Mouse (Mus musculus) stomach, embryonic 15.5 days (tissue): ENCODE measurements at regions not wholly inside any gene's neighbourhood (a gene's known extent, or its start where the extent isn't known, plus 50 kb on each side); places are given as distances from the start of the nearest gene placed in this dataset.

Source experiments
- ATAC-seq: fragments of 200-750 bp; cut with Nextera tagmentation; 2 replicates; pipeline ENCODE4 v1.8.0; 2017; ENCODE audit warnings: low read depth, moderate number of reproducible peaks, moderate TSS enrichment; ENCODE audit not compliant: insufficient read depth, low FRiP score
- H3K27ac ChIP-seq: fragments of 300-500 bp; sonication (generic); 2 replicates; pipeline ENCODE4 v1.5.1; 2015; ENCODE audit warnings: mild to moderate bottlenecking, inconsistent platforms
- H3K27me3 ChIP-seq: fragments of 300-500 bp; sonication (generic); replicated peaks from 2 replicates; pipeline ENCODE4 v1.6.1; 2015; ENCODE audit warnings: inconsistent platforms
- H3K36me3 ChIP-seq: fragments of 300-500 bp; sonication (generic); 2 replicates; pipeline ENCODE4 v1.6.1; 2015; ENCODE audit warnings: inconsistent platforms
- H3K4me1 ChIP-seq: fragments of 300-500 bp; sonication (generic); 2 replicates; pipeline ENCODE4 v1.6.1; 2015; ENCODE audit warnings: inconsistent platforms
- H3K4me2 ChIP-seq: fragments of 300-500 bp; sonication (generic); 2 replicates; pipeline ENCODE4 v1.6.1; 2015; ENCODE audit warnings: mild to moderate bottlenecking, inconsistent platforms
- H3K4me3 ChIP-seq: fragments of 300-500 bp; sonication (generic); replicated peaks from 2 replicates; pipeline ENCODE4 v1.5.1; 2015; ENCODE audit warnings: inconsistent platforms
- H3K9ac ChIP-seq: fragments of 300-500 bp; sonication (generic); 2 replicates; pipeline ENCODE4 v1.6.1; 2015; ENCODE audit warnings: inconsistent platforms
- H3K9me3 ChIP-seq: fragments of 300-500 bp; sonication (generic); 2 replicates; pipeline ENCODE4 v1.6.1; 2016; ENCODE audit warnings: inconsistent platforms
- WGBS: fragments of 180-500 bp; shearing (Covaris S2); methylation state at CpG from one replicate; pipeline ENCODE4 v1.1.7; 2015; 5-methylcytosine and 5-hydroxymethylcytosine counted together

GRCm38 (mm10) chr14:100484101-100484500 lies 199.6 kb upstream of the Klf12 start:
- no peaks in the 10 kb centered on the region for H3K4me1 ChIP-seq
- H3K36me3 ChIP-seq, result no peaks in the 10 kb centered on the region
- no peaks in the 10 kb centered on the region for H3K27me3 ChIP-seq
- no peaks in the 10 kb centered on the region for H3K9me3 ChIP-seq
- H3K9ac ChIP-seq, result no peak overlapping the region
- WGBS, result 68% methylated on average over 5 of the region's 5 CpGs
- H3K4me3 ChIP-seq, result no peak overlapping the region
- ATAC-seq, result no peak
- H3K27ac ChIP-seq, result no peak overlapping the region
- H3K4me2 ChIP-seq, result no peak overlapping the region

- Histone ChIP-seq H3K9me3 (no peaks in the 10 kb centered on the region), H3K27ac (no peak overlapping the region), H3K4me1 (no peaks in the 10 kb centered on the region), H3K9ac (no peak overlapping the region), H3K4me3 (peak overlapping the region; percentile 37), H3K4me2 (peak overlapping the region; percentile 71), H3K27me3 (no peaks in the 10 kb centered on the region), H3K36me3 (no peaks in the 10 kb centered on the region)
- peak; percentile 79 for ATAC-seq
- WGBS, result 5% methylated on average over 22 of the region's 22 CpGs
Observed at GRCm38 (mm10) chr14:100477595-100478380, 193.3 kb upstream of the Klf12 start.

GRCm38 (mm10) chr14:100468311-100468710 lies 183.8 kb upstream of the Klf12 start:
- Histone ChIP-seq H3K4me2 (no peak overlapping the region), H3K9ac (no peak overlapping the region), H3K36me3 (no peaks in the 10 kb centered on the region), H3K4me3 (no peak overlapping the region), H3K4me1 (no peaks in the 10 kb centered on the region), H3K27ac (no peak overlapping the region), H3K27me3 (no peaks in the 10 kb centered on the region), H3K9me3 (no peaks in the 10 kb centered on the region)
- ATAC-seq, result no peak
- 82% methylated on average over 3 of the region's 3 CpGs for WGBS

- ATAC-seq, result no peak
- H3K27ac ChIP-seq, result no peak overlapping the region
- no peaks in the 10 kb centered on the region for H3K36me3 ChIP-seq
- H3K4me3 ChIP-seq, result no peak overlapping the region
- H3K27me3 ChIP-seq, result no peaks in the 10 kb centered on the region
- no peak overlapping the region for H3K4me2 ChIP-seq
- no peaks in the 10 kb centered on the region for H3K9me3 ChIP-seq
- H3K9ac ChIP-seq, result no peak overlapping the region
- H3K4me1 ChIP-seq, result peaks cover 16% of the 10 kb centered on the region; the same call in 1 of the 2 replicates
- WGBS, result 75% methylated on average over 6 of the region's 6 CpGs
Observed at GRCm38 (mm10) chr14:100462321-100462720, 177.8 kb upstream of the Klf12 start.

- peak; percentile 67; the same call in 1 of the 2 replicates for ATAC-seq
- WGBS, result 41% methylated on average over 12 of the region's 12 CpGs
- Histone ChIP-seq H3K9me3 (no peaks in the 10 kb centered on the region), H3K9ac (no peak overlapping the region), H3K27me3 (no peaks in the 10 kb centered on the region), H3K4me1 (peaks cover 16% of the 10 kb centered on the region; the same call in 1 of the 2 replicates), H3K4me2 (0 out of 2 replicates have a peak overlapping the region, but pooled peaks have one; percentile 1), H3K36me3 (no peaks in the 10 kb centered on the region), H3K27ac (no peak overlapping the region), H3K4me3 (no peak overlapping the region)
Observed at GRCm38 (mm10) chr14:100461141-100462043, 176.9 kb upstream of the Klf12 start.

GRCm38 (mm10) chr14:100459601-100460290 lies 175.3 kb upstream of the Klf12 start:
- WGBS, result 37% methylated on average over 8 of the region's 8 CpGs
- Histone ChIP-seq H3K36me3 (no peaks in the 10 kb centered on the region), H3K4me2 (peak overlapping the region; percentile 22), H3K27me3 (no peaks in the 10 kb centered on the region), H3K9ac (no peak overlapping the region), H3K27ac (no peak overlapping the region), H3K4me3 (no peak overlapping the region), H3K4me1 (peaks cover 16% of the 10 kb centered on the region; the same call in 1 of the 2 replicates), H3K9me3 (no peaks in the 10 kb centered on the region)
- no peak for ATAC-seq

GRCm38 (mm10) chr14:100458727-100459447 lies 174.4 kb upstream of the Klf12 start:
- H3K9me3 ChIP-seq, result no peaks in the 10 kb centered on the region

GRCm38 (mm10) chr14:100457870-100458726 lies 173.6 kb upstream of the Klf12 start:
- Histone ChIP-seq H3K36me3 (no peaks in the 10 kb centered on the region), H3K27me3 (no peaks in the 10 kb centered on the region), H3K9me3 (no peaks in the 10 kb centered on the region)

More at GRCm38 (mm10) chr14:100458727-100459447, 174.4 kb upstream of the Klf12 start:
- Histone ChIP-seq H3K36me3 (no peaks in the 10 kb centered on the region), H3K4me3 (no peak overlapping the region), H3K27me3 (no peaks in the 10 kb centered on the region), H3K4me1 (peaks cover 16% of the 10 kb centered on the region; the same call in 1 of the 2 replicates), H3K4me2 (peak overlapping the region; percentile 22; the same call in 1 of the 2 replicates), H3K27ac (no peak overlapping the region), H3K9ac (no peak overlapping the region)
- ATAC-seq, result peak; percentile 84
- WGBS, result 21% methylated on average over 9 of the region's 9 CpGs

GRCm38 (mm10) chr14:100446130-100446529 lies 161.7 kb upstream of the Klf12 start:
- Histone ChIP-seq H3K27ac (no peak overlapping the region), H3K9me3 (no peaks in the 10 kb centered on the region), H3K4me1 (no peaks in the 10 kb centered on the region), H3K4me3 (no peak overlapping the region), H3K9ac (no peak overlapping the region), H3K36me3 (no peaks in the 10 kb centered on the region), H3K4me2 (no peak overlapping the region), H3K27me3 (no peaks in the 10 kb centered on the region)
- WGBS, result 88% methylated on average over 1 of the region's 1 CpGs
- no peak for ATAC-seq

More at GRCm38 (mm10) chr14:100457870-100458726, 173.6 kb upstream of the Klf12 start:
- no peak overlapping the region; the same call in 1 of the 2 replicates for H3K27ac ChIP-seq
- WGBS, result 43% methylated on average over 7 of the region's 7 CpGs
- ATAC-seq, result no peak
- peaks cover 16% of the 10 kb centered on the region; the same call in 1 of the 2 replicates for H3K4me1 ChIP-seq
- no peak overlapping the region for H3K4me3 ChIP-seq
- H3K9ac ChIP-seq, result no peak overlapping the region
- H3K4me2 ChIP-seq, result no peak overlapping the region

- ATAC-seq, result no peak
- H3K27ac ChIP-seq, result 0 out of 2 replicates have a peak overlapping the region, but pooled peaks have one; percentile 35
- H3K4me2 ChIP-seq, result no peak overlapping the region
Observed at GRCm38 (mm10) chr14:100444848-100445247, 160.4 kb upstream of the Klf12 start.

More at GRCm38 (mm10) chr14:100444848-100445247, 160.4 kb upstream of the Klf12 start:
- Histone ChIP-seq H3K4me3 (no peak overlapping the region), H3K36me3 (no peaks in the 10 kb centered on the region), H3K9me3 (no peaks in the 10 kb centered on the region), H3K4me1 (no peaks in the 10 kb centered on the region), H3K9ac (no peak overlapping the region), H3K27me3 (no peaks in the 10 kb centered on the region)
- WGBS, result 39% methylated on average over 3 of the region's 3 CpGs
